Comparison of ENCODE assay signal across 19 mouse cellular contexts in the genomic region with DNA sequence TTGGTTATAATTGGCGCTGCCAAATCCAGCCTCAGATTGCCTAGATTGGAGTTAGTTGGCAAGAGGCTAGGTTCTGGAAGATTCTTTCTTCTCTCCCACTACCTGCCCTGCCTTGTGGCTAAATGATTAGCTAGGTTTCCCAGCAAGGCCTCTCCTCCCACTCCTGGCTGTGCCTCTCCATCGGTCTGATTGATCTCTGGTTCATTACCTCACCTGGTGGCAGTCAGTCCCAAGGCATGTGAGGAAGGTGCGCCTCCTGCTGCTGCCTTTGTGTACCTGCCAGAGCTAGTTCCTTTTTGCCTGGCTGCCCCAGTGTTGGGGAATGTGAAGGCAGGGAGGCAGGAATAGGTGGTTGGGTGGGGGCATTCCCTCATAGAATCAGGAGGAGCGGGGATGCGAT. TPM values are rescaled to one million over a fixed set of nuclear protein-coding genes. Genes with fewer than 3 reads are reported as not detected.
A peak's percentile ranks its signal among the peaks of the same experiment; 100 is the strongest.
DNase-seq lines count a peak whose midpoint lies in the region; ATAC-seq lines count a peak whose summit lies in the region.
"Had no signal": no experiment of that assay in that cellular context is flagged by ENCODE, and none has a peak within 500 bp of the region (broad histone marks: within the 10 kb centered on the region; RNA-seq: fewer than 3 reads in every experiment).

No protein-coding gene starts in this region.

- 49% methylated on average over 5 of the region's 5 CpGs for WGBS in liver, embryonic 16.5 days (ENCODE audit: insufficient replicate concordance)
- WGBS in embryonic facial prominence, embryonic 10.5 days = 63% methylated on average over 5 of the region's 5 CpGs
- WGBS in neural tube, embryonic 15.5 days = 72% methylated on average over 5 of the region's 5 CpGs

- H3K4me3 ChIP-seq in liver, embryonic 16.5 days (ENCODE audit: low read depth, low read length) = no peak overlapping the region
- no peak overlapping the region for H3K4me3 ChIP-seq in embryonic facial prominence, embryonic 10.5 days
- H3K4me3 ChIP-seq in neural tube, embryonic 15.5 days (replicated peaks) = no peak overlapping the region
- H3K4me3 ChIP-seq: forebrain, embryonic 15.5 days; limb, embryonic 10.5 days; neural tube, embryonic 13.5 days had no signal

- H3K4me1 ChIP-seq in liver, embryonic 16.5 days (ENCODE audit: control insufficient read depth, low read depth, low read length) = no peaks in the 10 kb centered on the region
- no peaks in the 10 kb centered on the region for H3K4me1 ChIP-seq in embryonic facial prominence, embryonic 10.5 days
- no peaks in the 10 kb centered on the region for H3K4me1 ChIP-seq in neural tube, embryonic 15.5 days
- H3K4me1 ChIP-seq: forebrain, embryonic 15.5 days; limb, embryonic 10.5 days; neural tube, embryonic 13.5 days had no signal

- peak; percentile 4 for DNase-seq in adrenal gland, postnatal 10 days
- no peak for DNase-seq in adrenal gland, postnatal 25 days
- DNase-seq in ES-CJ7 (ENCODE audit: low read depth, low spot score) = peak; percentile 67
- peak; percentile 85 to 90 for DNase-seq in kidney, adult 8-10 months
- no peak for DNase-seq in embryonic facial prominence, embryonic 10.5 days (ENCODE audit: low spot score)
- DNase-seq in left cerebral cortex, adult 11 months (ENCODE audit: low spot score) = no peak
- DNase-seq: cerebellum, adult 9-10 months; layer of hippocampus, adult 9-11 months; lung, postnatal 14 days; midbrain, embryonic 14.5 days; thymus, postnatal 14 days had no signal

- H3K9ac ChIP-seq in liver, embryonic 16.5 days (ENCODE audit: low read depth, low read length) = no peak overlapping the region
- H3K9ac ChIP-seq in neural tube, embryonic 15.5 days (replicated peaks) = no peak overlapping the region
- H3K9ac ChIP-seq: forebrain, embryonic 15.5 days; neural tube, embryonic 13.5 days had no signal

- no peaks in the 10 kb centered on the region for H3K9me3 ChIP-seq in liver, embryonic 16.5 days (replicated peaks; ENCODE audit: control insufficient read depth, low read length)
- no peaks in the 10 kb centered on the region for H3K9me3 ChIP-seq in embryonic facial prominence, embryonic 10.5 days
- no peaks in the 10 kb centered on the region for H3K9me3 ChIP-seq in neural tube, embryonic 15.5 days (replicated peaks)
- H3K9me3 ChIP-seq: forebrain, embryonic 15.5 days; limb, embryonic 10.5 days; neural tube, embryonic 13.5 days had no signal

- no peaks in the 10 kb centered on the region for H3K27me3 ChIP-seq in liver, embryonic 16.5 days (ENCODE audit: control insufficient read depth, insufficient read depth, low read depth, low read length)
- H3K27me3 ChIP-seq in embryonic facial prominence, embryonic 10.5 days (replicated peaks; ENCODE audit: low read depth, poor library complexity, severe bottlenecking) = no peaks in the 10 kb centered on the region
- H3K27me3 ChIP-seq in neural tube, embryonic 15.5 days (replicated peaks) = no peaks in the 10 kb centered on the region
- H3K27me3 ChIP-seq: forebrain, embryonic 15.5 days; neural tube, embryonic 13.5 days had no signal

- peak; percentile 58 for ATAC-seq in liver, embryonic 16.5 days (ENCODE audit: low read depth)
- ATAC-seq in neural tube, embryonic 15.5 days (ENCODE audit: low FRiP score) = no peak
- ATAC-seq: forebrain, embryonic 15.5 days had no signal

- no peak overlapping the region for H3K27ac ChIP-seq in liver, embryonic 16.5 days (ENCODE audit: low read length)
- H3K27ac ChIP-seq in embryonic facial prominence, embryonic 10.5 days (replicated peaks) = no peak overlapping the region
- no peak overlapping the region for H3K27ac ChIP-seq in neural tube, embryonic 15.5 days (replicated peaks)
- H3K27ac ChIP-seq: forebrain, embryonic 15.5 days; limb, embryonic 10.5 days; neural tube, embryonic 13.5 days had no signal

- no peak overlapping the region for H3K4me2 ChIP-seq in liver, embryonic 16.5 days (ENCODE audit: low read depth, low read length)
- no peak overlapping the region for H3K4me2 ChIP-seq in neural tube, embryonic 15.5 days
- H3K4me2 ChIP-seq: forebrain, embryonic 15.5 days; neural tube, embryonic 13.5 days had no signal

- no peaks in the 10 kb centered on the region for H3K36me3 ChIP-seq in liver, embryonic 16.5 days (ENCODE audit: control insufficient read depth, insufficient read depth)
- no peaks in the 10 kb centered on the region for H3K36me3 ChIP-seq in embryonic facial prominence, embryonic 10.5 days (replicated peaks)
- H3K36me3 ChIP-seq in neural tube, embryonic 15.5 days = no peaks in the 10 kb centered on the region
- H3K36me3 ChIP-seq: forebrain, embryonic 15.5 days; limb, embryonic 10.5 days; neural tube, embryonic 13.5 days had no signal

RNA-seq across cellular contexts. Expression of a gene that starts 1.7 kb away (rescaled TPM):
- total RNA-seq in adrenal gland, postnatal 10 days (2021) = not detected
- not detected in 2 replicates for total RNA-seq in adrenal gland, postnatal 25 days (2021)
- not detected in 2 replicates for polyA plus RNA-seq in liver, embryonic 16.5 days (2015; fragmentation: Nextera tagmentation; extraction: Ambion mirVana)
- not detected in 2 replicates for polyA plus RNA-seq in embryonic facial prominence, embryonic 10.5 days (2016; fragmentation: Nextera tagmentation; extraction: Ambion mirVana)
- 0.04 TPM in 1 of 2 replicates, not detected in the other for polyA plus RNA-seq in neural tube, embryonic 15.5 days (2015; fragmentation: Nextera tagmentation; extraction: Ambion mirVana)
- total RNA-seq: granulocyte monocyte progenitor cell, adult 5-6 weeks; heart, postnatal 14 days had no signal
- polyA plus RNA-seq: embryonic facial prominence, embryonic 14.5 days; forebrain, embryonic 15.5 days; limb, embryonic 10.5 days; midbrain, embryonic 14.5 days; neural tube, embryonic 13.5 days had no signal

Comparison
In these comparisons a context has a peak if more than half of its experiments do, and no peak if none do; other contexts are left out.
1. DNase-seq: peak in adrenal gland, postnatal 10 days (single experiment), ES-CJ7 (single experiment) and kidney, adult 8-10 months (2 of 2); none in adrenal gland, postnatal 25 days (single experiment), embryonic facial prominence, embryonic 10.5 days (single experiment) and left cerebral cortex, adult 11 months (single experiment).